Mouse (Mus musculus) urinary bladder, postnatal 36 days (tissue): ENCODE results near the gene Mfsd1.

Experiments used
- DNase-seq, 2 experiments: peaks; one replicate each; pipeline ENCODE4 v3.0.0; 2022; ENCODE audit warnings: low spot score in 2 of 2, mixed read lengths in 1 of 2

The Mfsd1 gene

DNA sequence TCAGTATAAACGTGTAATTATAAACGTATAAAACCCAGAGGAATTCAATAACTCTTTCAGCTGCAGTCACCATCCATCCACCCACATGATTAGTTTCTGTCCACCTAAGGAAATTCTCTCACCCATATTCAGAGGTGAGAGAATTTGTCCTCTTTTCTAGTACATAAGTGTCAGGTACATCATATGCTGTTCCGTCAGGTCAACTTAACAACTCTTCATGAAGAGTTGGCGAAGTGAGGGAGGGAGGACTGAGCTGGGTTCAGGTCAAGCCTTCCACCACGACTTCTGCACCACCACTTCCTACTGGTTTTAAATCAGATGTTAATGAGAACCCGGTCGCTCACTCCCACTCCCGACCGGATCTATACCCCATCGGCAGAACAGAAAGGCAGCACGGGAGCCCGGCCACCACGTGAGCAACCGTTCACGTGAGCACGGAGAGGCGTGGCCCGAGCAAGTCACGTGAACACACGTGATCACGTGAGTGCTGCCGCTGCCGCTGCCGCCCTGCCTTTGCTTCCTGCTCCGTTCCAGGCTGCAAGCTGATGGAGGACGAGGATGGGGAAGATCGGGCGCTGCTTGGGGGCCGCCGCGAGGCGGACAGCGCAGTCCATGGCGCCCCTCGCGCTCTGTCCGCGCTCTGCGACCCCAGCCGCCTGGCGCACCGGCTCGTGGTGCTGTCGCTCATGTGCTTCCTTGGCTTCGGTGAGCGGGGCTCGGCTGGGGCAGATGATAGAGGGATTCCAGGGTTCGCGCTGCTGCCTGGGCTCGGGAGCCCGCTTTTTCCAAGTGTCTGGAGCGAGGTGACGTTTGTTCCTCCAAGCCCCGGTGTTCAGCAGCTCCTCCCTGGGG lies at the start of gene Mfsd1:
Gene Mfsd1 (plus strand): TSS at position 469 of the 852 bp plus-strand sequence.
- DNase-seq: peak; percentile 73 to 86

DNA sequence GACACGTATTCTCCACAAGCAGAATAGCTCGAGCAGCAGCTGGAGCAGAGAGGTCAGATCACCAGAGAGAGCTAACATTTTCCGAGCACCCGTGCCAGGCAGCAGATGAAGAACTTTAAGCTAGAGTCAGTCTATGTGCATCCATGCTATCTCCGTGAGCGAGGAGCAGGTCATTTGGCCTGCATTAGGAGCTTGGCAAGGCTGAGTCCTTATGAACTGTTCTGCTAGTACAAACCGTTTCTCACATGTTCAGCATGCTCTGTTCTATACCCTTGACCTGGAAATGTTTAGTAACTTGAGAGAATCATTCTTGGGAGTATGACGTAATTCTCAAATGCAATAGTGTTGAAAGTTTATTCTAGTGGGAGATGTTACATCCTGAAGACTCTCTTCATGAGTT lies 38.9 kb upstream of the Mfsd1 start:
- no peak for DNase-seq

GRCm38 (mm10) chr3:67551193-67551592 lies 31.3 kb upstream of the Mfsd1 start:
- DNase-seq: no peak

DNA sequence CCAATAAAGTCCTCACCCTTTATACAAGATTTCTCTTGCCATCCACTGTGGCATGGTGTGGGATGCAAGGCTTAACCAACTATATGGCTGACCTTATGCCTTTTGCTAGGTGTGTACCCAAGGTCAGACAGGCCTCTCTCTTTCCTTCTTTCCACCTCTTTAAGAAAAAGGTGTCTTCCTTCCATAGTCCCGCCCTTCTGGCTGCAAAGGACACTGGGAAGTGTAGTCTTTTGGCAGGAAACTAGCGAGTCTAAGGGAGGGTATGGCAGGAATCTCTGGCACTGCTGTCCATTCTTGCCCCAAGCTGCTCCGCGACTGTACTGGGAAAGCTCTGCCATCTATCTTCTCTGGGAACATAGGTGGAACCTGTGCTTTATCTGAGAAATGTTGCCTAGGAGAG lies 29.3 kb upstream of the Mfsd1 start:
- DNase-seq: peak in 1 of 2 experiments; percentile 11

GRCm38 (mm10) chr3:67553927-67554448 lies 28.6 kb upstream of the Mfsd1 start:
- DNase-seq: no peak

DNA sequence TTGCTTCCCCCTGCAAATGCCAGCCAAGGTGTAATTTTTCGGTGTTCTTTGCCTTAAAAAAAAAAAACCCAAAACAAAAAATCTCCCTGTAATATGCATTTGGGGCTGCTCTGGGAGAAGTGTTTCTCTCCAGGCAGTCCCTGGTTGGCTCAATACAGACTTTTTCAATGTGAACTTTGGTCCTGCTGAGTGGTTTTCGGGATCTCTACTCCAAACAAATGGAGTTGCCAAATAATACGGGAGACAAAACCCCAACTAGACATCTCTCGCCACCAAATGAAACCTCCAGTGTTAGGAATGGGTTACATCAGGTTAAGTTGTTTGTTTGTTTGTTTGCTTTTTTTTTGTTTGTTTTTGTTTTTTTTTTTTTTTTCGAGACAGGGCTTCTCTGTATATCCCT lies 27.3 kb upstream of the Mfsd1 start:
- DNase-seq: no peak

DNA sequence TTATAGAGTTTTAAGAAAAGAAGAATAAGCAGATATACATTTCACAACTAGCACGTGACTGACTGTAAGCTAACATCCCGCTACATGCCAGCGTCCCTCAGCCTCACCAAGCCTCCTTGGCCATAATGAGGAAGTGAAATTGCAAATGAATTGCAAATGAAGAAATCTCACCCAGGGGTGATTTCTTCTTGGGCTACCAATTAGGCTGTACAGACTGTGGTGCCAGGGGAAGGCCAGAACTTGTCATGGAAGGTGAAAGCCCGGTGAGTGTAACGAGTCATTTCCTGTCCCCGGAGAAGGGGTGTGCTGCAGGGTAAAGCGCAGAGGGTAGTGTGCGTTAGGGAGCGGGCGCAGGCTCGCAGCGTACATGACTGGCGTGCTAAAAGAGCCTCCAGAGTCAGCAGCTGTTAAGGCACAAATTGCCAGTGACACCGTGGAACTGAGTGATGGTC lies 25.3 kb upstream of the Mfsd1 start:
- no peak for DNase-seq

GRCm38 (mm10) chr3:67557718-67558354 lies 24.7 kb upstream of the Mfsd1 start:
- no peak for DNase-seq

GRCm38 (mm10) chr3:67564731-67565357 lies 17.7 kb upstream of the Mfsd1 start:
- no peak for DNase-seq

GRCm38 (mm10) chr3:67565540-67566227 lies 16.9 kb upstream of the Mfsd1 start:
- DNase-seq: no peak

DNA sequence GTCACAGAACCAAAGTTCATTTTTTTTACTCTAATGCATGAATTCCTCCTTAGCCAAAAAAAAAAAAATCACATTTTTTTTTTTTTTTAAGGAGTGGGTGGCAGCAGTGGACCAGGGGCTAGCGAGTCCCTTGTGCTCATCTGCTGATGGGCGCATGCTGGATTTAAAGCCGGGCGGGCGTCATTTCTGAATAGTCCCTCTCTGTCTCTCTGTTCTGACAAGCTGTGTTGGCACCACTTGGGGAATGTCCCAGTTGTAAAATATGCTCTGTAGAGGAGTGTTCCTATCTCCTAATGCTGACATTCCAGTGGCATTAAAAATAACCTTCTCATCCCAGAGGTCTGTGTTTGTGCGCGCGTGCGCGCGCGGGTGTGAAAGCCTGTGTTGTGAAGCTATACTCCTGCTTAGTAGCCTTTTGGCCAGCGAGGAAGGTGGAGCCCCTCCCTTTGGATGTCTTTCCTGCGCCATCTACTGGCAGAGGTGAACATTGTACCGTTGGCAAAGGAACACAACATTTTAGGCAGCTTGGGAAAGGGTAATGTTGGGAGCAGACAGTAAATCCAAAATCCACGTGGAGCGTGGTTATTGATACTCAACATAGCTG lies 14.4 kb upstream of the Mfsd1 start:
- peak; percentile 34 to 48 for DNase-seq

GRCm38 (mm10) chr3:67572918-67573317 lies 9.6 kb upstream of the Mfsd1 start:
- DNase-seq: no peak

DNA sequence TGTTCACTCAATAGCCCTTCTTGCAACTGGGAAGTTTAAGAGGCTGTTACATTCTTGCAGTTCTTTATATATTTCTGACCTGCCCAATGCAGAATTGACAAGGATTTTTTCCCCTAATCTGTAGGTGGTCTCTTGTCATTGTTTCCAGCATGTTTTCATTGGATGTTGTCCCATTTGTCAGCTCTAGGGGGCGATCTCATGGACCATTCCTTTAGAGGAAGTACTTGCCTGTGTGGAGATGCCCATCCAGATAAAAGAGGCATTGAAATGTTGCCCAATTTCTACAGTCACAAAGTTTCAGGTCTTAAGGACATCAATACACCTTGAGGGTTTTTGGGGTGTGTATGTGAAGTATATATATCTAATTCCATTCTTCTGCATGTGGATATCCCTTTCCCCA lies 9.0 kb upstream of the Mfsd1 start:
- DNase-seq: no peak

GRCm38 (mm10) chr3:67576248-67576647 lies 6.3 kb upstream of the Mfsd1 start:
- no peak for DNase-seq

GRCm38 (mm10) chr3:67576724-67577123 lies 5.8 kb upstream of the Mfsd1 start:
- no peak for DNase-seq

GRCm38 (mm10) chr3:67583125-67583845 lies 744 bp downstream of the Mfsd1 start:
- DNase-seq: no peak

DNA sequence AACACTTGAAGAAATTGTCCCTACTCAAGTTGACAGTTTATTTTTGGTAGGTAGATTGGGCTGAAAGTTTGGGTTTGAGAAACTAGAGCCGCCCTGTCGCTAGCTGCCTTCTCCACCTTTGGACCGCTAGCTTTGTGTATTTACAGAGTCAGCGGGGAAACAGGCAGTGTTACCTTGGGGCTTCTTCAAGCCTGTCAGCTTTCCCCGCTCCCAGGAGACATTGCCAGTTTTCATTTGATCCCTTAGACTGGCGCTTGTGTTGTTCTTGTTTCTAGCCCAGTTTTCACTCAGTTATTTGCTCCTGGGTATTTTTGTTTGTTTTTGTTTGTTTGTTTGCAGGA lies 1.3 kb downstream of the Mfsd1 start:
- no peak for DNase-seq

- no peak for DNase-seq
Measured at GRCm38 (mm10) chr3:67586511-67586910, 4.0 kb downstream of the Mfsd1 start.

DNA sequence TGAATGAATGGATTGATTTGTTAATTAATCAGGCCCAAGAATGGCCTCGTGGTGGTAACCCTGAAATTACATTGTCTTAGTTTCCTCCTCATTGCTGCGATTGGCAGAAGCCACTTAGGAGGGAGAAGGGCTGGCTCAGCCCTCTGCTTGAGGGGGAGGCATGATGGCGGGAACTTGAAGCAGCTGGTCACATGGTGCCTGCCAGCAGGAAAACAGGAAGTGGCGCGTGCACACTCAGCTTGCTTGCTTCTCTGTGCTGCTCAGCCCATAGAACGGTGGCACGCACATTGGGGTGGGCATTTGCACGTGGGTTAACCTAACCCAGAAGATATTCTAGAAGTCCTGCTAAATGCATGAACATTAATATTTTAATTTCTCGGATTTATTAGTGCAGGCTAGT lies 4.9 kb downstream of the Mfsd1 start:
- peak in 1 of 2 experiments; percentile 18 for DNase-seq

DNA sequence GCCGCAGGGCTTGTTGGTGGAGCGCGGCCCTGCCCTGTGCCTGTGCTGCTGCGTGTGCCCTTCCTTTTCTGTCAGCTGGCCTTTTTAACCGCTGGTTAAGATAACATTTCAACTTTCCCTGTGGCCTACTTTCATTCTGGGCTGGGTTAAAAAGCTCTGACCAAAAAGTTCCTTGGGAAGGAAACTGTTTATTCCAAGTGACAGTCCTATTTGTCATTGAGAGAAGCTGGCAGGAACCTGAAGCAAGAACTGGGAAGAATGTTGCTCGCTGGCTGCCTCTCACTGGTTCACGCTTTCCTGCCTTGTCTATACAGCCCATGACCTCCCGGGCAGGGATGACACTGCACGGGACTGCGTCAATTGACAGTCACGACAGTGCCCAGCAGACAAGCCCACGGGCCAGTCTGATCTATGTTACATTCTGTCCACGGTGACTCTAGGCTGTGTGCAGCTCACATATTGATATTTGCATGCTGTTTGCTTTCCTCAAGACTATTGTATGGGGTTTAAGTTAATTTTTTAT lies 19.1 kb downstream of the Mfsd1 start:
- no peak for DNase-seq

DNA sequence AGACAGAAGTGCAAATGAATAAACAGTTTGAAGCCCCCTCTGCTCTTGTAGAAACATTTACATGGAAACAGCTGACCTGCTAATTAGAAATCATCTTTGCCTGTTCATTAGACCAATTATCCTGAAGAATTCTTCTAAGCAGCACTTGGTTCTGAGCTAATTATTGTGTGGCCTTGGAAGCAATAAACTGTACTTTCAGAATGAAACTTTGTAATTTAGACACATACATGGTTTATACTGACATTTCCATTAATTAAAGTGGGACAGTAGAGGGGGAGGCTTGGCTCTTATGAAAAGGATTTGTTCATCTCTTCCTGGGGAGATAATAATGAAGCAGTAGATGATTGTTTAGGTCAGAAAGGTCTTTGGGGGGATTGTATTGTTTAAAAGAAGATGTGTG lies 35.7 kb downstream of the Mfsd1 start:
- no peak for DNase-seq
